Mouse (Mus musculus) granulocyte monocyte progenitor cell, adult 5-6 weeks (primary cell): ENCODE results near the gene Mgat4d. TPM values are rescaled to one million over a fixed set of nuclear protein-coding genes. Genes with fewer than 3 reads are reported as not detected.
"Not testable (repeated sequence)": the region's sequence is repeated elsewhere in the genome, so short reads cannot be mapped to it uniquely, and the experiment has no call there.

Experiments used
- ATAC-seq: replicated peaks from 2 replicates; pipeline ENCODE4 v1.8.0; 2016; ENCODE audit warnings: mild to moderate bottlenecking, moderate TSS enrichment, inconsistent platforms; ENCODE audit not compliant: poor library complexity, severe bottlenecking
- total RNA-seq, 2 experiments: library from RNA; stranded (forward) in 1 of 2; stranded (reverse) in 1 of 2; fragments of 200-712, 200-1000 nt in 1 of 2; fragments of >200 nt in 1 of 2; fragmentation: Nextera tagmentation in 1 of 2; gene quantifications; 2 replicates each; pipeline ENCODE4 v1.2.3; 2014 to 2017

The Mgat4d gene
- total RNA-seq, 2 experiments from 2014 or later: not detected

DNA sequence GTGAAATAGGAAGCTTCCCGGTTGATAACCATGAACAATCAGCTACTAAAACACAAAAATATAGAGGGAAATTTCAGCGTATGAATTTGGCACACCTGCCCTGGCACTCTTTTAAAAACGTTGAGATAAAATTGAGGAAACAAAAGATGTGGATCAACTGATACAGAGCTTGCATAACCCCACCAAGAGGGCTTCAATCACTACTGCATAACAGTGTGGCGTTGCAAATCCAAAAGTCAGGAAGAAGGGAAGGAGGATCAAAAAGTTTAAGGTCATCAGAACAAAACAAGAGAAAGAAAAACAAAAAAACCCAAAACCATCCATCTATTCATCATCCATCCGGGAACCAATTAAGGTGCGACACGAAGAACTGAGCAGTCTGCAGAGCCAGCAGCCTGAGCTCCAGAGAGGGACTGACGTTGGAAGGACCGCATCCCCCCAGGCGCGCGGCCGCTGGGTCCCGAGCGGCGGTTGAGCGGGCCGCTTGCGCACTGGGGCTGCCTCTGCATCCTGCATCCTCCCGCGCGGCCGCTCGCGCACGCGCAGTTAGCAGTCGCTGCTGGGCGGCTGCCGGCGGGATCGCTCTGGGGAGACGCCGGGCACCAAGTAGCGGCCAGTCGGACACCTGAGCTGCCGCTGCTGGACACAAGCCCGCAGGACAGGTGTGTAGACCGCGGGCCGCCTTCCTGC lies 41.2 kb downstream of the Mgat4d start, which contains the start of gene Clgn:
Gene Clgn (plus strand): TSS at position 552 of the 690 bp plus-strand sequence.
- peak; percentile 80 for ATAC-seq

GRCm38 (mm10) chr8:83390006-83390701 lies 41.9 kb downstream of the Mgat4d start:
- 0 out of 2 replicates have a peak, but pooled peaks have one; percentile 14 for ATAC-seq

DNA sequence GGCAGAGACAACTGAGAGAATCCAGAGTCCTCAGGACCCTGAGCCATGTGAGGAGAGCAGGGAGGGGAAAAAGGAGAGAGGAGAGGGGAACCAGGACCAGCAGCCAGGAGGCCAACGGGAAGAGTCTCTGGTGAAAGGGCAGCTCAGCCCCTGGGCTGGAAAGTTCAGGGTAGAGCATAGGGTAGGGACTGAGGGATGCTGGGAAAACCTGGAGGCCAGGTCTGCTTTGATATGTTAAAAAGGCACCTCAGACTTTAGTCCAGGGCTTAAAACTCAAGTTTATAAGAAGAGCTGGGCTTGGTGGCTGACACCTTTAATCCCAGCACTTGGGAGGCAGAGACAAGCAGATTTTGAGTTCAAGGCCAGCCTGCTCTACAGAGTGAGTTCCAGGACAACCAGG lies 44.2 kb downstream of the Mgat4d start:
- no peak for ATAC-seq

DNA sequence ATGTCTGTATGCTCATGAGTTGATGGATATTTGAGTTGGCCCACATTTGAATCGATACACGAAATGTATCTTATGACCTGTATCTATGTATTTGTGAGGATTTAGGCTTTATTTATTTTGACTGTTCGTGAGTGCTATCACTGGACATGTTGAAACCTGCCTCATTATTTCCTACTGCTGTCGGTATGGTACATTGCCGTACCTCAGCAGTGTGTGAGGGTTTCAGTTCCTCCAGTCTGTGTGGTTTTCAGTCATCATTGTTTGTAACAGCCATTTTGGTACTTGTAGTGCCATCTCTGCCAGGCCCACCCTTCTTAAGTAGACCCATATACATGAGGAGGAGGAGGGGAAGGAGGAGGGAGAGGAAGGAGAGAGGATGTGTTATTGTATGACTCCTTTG lies 46.1 kb downstream of the Mgat4d start:
- ATAC-seq: no peak

DNA sequence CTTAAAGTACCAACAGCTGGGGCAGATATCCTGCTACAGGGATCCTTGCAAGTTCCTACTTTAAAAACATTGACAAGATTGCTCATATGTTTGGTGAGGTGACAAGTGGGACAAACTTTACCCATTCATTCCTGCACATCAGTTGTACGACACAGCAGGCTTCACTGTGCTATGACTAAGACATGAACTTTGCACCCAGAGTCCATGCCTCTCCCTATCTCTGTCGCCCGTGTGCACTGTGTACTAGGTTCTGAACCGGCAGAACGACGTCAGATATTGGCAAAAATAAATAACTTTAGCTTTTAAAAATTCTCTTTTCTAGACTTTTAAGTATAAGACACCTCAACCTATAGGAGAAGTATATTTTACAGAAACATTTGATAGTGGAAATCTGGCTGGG lies 48.4 kb downstream of the Mgat4d start:
- ATAC-seq: no peak

DNA sequence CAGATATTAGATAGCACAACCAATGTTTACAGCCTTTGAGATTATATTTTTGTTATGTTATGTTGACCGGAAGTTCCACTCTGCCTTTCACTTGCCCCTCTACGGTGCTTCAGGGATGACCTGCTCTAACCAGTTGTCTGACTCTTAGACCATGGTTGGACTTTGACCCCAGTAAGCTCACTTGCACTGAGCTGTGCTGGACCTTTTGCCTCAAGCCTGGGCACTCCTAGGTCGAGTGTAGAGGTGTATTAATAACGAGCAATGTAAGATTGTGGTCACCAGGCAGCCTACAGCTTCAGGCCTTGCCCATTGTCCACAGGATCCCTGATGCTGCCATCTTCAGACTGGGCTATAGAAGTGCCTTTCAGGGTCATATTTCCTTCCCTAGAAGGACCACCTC lies 49.5 kb downstream of the Mgat4d start:
- ATAC-seq: no peak

- ATAC-seq: no peak
Measured at GRCm38 (mm10) chr8:83405548-83405947, 57.3 kb downstream of the Mgat4d start.

- ATAC-seq: no peak
Measured at GRCm38 (mm10) chr8:83406836-83407235, 58.6 kb downstream of the Mgat4d start.

DNA sequence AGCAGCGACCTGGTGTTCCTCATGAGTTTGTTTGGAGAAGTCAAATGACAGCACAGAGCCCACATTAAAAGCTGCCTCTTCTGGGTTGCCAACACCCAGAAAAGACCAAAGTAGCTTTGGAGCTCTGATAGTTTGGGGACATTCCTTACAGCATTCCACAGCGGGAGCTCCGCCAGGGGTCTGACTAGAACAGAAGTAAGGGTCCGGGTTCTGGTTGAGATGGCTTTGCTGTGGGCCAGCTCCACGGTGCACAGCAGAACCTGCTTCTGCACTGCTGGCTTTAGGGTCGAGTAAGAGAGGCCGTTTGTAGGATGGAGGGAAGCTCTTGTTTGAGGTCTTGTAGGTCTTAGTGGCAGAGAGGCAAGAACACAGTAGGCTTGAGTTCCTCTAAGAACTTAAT lies 60.2 kb downstream of the Mgat4d start:
- ATAC-seq: no peak

DNA sequence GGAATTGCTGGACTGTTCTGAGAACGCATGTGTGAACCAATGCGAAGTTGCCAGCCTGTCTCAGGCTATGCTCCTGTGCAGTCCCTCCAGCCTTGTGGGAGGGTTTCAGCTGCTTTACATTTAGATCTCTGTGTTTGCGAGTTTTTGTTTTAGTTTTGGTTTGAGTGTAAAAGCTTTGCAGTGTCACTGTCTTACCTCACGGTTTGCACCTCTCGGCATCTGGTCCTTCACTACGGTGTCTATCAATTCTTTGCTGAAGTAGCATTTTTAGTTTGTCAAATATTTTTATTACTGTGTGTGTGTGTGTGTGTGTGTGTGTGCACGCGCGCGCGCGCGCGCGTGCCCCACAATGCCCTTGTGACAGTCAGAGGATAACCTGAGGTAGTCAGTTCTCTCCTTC lies 68.6 kb downstream of the Mgat4d start:
- no peak for ATAC-seq

- peak; percentile 42 for ATAC-seq
Measured at GRCm38 (mm10) chr8:83417970-83418369, 69.7 kb downstream of the Mgat4d start.

- no peak for ATAC-seq
Measured at GRCm38 (mm10) chr8:83418805-83419516, 70.7 kb downstream of the Mgat4d start.

GRCm38 (mm10) chr8:83421354-83421753 lies 73.1 kb downstream of the Mgat4d start:
- ATAC-seq: no peak

DNA sequence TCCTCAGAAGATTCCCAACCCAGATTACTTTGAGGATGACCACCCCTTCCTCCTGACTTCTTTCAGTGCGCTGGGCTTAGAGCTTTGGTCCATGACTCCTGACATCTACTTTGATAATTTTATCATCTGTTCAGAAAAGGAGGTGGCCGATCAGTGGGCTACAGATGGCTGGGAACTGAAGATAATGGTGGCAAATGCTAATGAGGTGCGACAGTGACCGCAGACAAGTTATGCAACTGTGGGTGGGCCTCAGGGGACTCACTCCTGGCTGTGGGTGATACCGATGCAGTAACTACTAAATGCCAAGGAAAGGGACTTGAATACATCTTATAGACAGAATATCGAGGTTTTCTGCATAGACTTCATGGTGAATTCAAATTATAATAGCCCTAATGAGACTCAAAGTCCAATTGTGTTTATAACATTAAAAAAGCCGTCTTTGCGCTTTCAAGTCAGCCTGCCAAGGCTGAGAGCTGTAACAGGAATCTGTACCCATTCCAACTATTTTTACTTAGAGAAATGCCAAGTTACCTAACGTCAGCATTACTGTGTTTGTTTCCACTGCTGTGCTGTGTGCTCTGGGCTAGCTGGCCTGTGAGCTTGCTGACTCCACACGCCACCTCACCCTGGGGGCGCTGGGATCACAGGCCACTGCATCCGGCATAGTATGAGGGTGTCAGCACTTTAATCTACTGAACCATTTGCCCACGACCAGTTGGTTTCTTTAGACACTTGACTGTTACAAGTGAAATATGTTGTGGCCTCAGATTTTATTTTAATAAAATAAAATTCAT lies 75.0 kb downstream of the Mgat4d start:
- ATAC-seq: peak; percentile 52; the same call in 1 of the 2 replicates

GRCm38 (mm10) chr8:83425202-83425601 lies 76.9 kb downstream of the Mgat4d start:
- peak; percentile 66 for ATAC-seq

DNA sequence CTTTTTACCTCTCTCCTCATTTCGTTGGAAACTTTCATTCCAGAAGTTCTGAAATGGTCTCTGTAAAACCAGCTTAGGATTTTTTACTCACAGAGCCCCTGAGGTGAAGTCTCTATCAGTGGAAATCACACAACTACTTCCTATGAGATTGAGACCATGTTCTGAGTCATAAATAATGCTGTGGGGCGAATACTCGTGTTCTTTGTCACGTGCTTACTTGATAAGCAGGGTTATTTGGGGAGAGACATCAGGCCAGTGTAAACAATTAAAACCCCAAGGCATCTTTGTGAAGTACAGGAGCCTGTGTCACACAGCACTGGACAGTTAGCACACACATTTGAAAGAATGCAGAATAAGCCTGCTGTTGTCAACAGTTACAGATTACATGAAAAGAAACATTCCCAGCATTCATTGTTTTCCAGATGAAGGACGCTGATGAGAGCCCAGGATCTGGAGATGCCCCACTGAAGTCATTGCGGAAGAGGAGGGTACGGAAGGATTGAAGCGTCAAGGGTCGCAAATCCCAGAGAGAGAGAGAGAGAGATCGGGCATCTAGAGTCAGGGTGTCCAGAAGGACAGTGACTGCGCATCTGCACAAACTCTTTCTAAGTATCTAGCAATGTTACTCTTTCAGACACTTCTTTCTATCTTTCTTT lies 78.0 kb downstream of the Mgat4d start:
- no peak for ATAC-seq

DNA sequence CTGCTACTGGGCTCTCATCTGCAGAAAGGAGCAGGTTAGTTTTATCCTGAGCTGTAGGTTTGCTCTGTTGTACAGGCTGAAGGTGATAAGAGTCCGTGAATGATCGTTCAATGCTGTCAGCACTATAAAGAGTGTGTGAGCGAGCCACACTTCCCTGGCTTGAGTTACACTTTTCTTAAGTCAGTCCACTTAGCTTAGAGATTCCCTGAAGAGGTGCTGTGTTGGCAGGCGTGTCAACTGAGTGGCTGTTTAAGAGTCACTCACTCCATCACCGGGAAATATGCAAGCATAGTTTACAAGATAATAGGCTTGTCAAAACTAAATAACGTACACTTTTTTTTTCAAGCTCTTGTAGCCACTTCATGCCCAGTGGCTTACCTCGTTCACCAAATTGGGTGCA lies 78.7 kb downstream of the Mgat4d start:
- ATAC-seq: no peak

DNA sequence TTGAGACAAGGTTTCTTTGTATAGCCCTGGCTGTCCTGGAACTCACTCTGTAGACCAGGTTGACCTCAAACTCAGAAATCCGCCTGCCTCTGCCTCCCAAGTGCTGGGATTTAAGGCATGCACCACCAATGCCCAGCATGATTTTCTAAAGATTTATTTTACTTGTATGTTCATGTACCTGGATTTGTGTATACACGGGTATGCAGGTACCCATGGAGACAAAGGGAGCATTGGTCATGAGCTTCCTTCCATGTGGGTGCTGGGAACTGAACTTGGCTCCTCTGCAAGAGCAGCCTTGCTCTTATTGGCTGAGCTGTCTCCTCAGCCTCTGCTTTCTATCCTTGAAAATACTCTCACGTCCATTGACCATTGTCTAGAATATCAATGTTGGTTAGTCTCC lies 80.3 kb downstream of the Mgat4d start:
- ATAC-seq: not testable (repeated sequence)

GRCm38 (mm10) chr8:83429071-83429524 lies 80.8 kb downstream of the Mgat4d start:
- ATAC-seq: peak; percentile 52
